Mouse (Mus musculus) gastrocnemius, postnatal 14 days (tissue): ENCODE measurements at regions not wholly inside any gene's neighbourhood (a gene's known extent, or its start where the extent isn't known, plus 50 kb on each side); places are given as distances from the start of the nearest gene placed in this dataset.

Source experiments
- DNase-seq: peaks from one replicate; pipeline ENCODE4 v3.0.0; 2021; ENCODE audit warnings: mixed read lengths
- intact Hi-C: fragments of 180-260 bp; cut with DNase I; formaldehyde crosslinking; loops from one replicate; pipeline ENCODE4 v1.15.1; 2025; ENCODE audit warnings: low total_unique reads

- intact Hi-C loops, result no loop called here
- no peak for DNase-seq
These were observed 354.2 kb upstream of the Col3a1 start for GRCm38 (mm10) chr1:44957125-44957524.

GRCm38 (mm10) chr1:44987171-44987570 is 324.2 kb upstream of the Col3a1 start:
- DNase-seq, result no peak
- intact Hi-C loops, result no loop called here

- no peak for DNase-seq
- intact Hi-C loops, result no loop called here
These were observed 290.8 kb upstream of the Col3a1 start for GRCm38 (mm10) chr1:45020516-45020915.

- intact Hi-C loops, result no loop called here
- DNase-seq, result peak; percentile 34
These were observed 290.1 kb upstream of the Col3a1 start for GRCm38 (mm10) chr1:45021234-45021633.

- intact Hi-C loops, result no loop called here
- peak; percentile 87 for DNase-seq
These were observed 289.0 kb upstream of the Col3a1 start for GRCm38 (mm10) chr1:45022146-45022841.

- intact Hi-C loops, result no loop called here
- no peak for DNase-seq
These were observed 288.0 kb upstream of the Col3a1 start for GRCm38 (mm10) chr1:45023336-45023735.

DNA sequence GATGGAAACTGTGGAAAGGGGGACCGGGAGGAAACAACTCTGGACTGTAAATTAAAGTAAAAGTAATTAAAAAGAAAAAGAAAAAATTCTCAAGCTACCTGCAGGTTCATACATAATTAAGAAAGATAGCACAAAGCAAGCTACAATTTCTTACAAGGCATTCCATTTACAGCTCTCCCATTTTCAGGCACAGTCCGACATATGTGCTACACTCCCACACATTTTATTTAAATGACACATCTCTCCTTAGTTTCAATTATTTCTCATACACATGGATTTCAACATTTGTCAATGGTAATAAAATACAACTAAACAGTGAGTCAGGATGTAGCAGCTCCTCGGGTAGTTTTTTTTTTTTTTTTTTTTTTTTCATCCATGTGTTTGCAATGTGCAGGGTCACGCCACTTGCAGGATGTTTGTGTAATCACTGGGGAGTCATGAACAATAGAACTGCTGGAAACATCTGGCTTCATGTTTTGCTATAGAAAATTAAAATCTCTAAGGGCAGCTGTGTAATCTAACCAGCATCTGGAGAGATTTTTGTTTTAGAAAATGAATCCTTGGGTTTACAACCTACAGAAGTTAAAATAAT is 279.8 kb upstream of the Col3a1 start:
- intact Hi-C loops, result no loop called here
- no peak for DNase-seq

- intact Hi-C loops, result no loop called here
- no peak for DNase-seq
These were observed 278.0 kb upstream of the Col3a1 start for GRCm38 (mm10) chr1:45033343-45033742.

GRCm38 (mm10) chr1:45041328-45041727 is 270.0 kb upstream of the Col3a1 start:
- intact Hi-C loops, result no loop called here
- no peak for DNase-seq

- intact Hi-C loops, result no loop called here
- DNase-seq, result no peak
These were observed 269.5 kb upstream of the Col3a1 start for GRCm38 (mm10) chr1:45041815-45042214.

DNA sequence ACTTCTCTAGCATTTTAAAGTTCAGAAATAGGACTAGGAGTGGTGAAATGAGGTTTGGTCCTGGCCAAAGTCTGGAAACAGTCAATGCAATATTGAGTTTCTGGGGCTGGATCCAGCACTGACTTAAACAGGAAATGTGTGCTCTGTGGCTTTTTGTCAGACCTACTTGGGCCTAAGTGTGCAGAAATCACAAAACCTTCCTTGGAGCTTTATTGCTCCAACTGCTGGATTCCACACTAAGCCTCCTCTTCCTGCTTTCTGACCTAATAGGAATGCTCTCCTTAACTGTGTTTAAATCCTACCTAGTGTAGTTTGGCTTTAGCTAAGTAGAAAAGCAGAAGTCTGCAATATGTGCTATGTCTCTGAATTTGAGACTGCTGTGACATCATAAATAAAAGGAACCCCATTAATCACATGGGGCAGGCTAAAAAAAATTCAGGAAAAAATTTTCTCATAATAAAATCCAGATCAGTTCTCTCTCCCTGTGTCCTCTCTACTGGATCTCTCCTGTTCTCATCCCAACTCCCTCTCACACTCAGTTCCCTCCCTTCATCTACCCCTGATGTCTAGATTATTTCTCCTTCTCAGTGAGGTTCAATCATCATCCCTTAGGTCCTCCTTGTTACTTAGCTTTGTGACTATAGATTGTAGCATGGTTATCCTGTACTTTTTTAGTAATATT is 268.0 kb upstream of the Col3a1 start:
- DNase-seq, result peak; percentile 9
- intact Hi-C loops, result no loop called here

DNA sequence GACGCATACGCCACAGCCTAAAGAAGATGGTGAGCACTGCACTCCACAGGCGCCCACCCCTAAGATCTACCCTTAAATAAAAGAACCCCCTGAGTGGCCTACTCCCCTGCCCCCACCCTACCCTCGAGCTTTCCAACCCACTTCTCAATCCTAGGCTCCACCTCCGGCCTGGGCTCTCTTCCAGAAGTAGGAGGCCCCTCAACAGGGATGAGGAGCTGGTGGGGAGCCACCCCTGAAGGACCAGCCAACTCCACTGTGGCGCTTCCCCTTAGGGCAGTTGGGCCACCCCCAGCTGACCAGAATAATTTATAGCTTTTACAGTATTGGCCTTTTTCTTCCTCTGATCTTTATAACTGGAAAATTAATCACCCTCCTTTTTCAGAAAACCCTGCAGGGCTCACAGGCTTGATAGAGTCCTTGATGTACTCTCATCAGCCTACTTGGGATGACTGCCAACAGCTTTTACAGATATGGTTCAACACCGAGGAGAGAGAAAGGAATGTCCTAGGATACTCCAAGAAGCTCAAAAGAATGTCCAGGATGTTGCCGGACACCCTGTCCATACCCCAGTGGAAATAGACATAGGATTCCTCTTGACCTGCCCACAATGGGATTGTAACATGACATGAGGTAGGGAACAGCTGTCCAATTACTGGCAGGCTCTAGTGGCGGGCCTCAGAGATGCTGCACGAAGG is 220.3 kb upstream of the Col3a1 start:
- DNase-seq, result peak; percentile 7

DNA sequence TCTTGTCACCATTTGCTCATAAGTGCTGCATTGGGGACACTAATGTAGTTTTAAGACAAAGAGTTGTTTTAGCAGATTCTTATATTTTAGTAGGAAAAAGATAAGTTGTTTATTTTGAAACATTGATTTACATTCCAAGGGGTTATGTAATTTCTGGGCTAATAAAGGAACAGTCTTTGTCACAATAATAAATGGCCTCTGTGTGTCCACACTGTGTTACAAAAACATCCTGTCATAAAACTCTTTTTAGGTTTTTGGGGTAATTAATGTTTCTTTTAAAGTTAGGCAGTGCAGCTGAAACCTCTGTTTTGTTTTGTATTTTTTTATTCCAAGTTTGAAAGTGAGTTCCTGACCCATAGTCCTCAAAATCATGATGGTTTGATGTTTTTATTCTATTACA is 210.4 kb upstream of the Col3a1 start:
- DNase-seq, result no peak
- intact Hi-C loops, result no loop called here

More for the DNA sequence above, 220.3 kb upstream of the Col3a1 start:
- intact Hi-C loops, result no loop called here

- no peak for DNase-seq
- intact Hi-C loops, result no loop called here
These were observed 194.8 kb upstream of the Col3a1 start for GRCm38 (mm10) chr1:45116409-45117144.

DNA sequence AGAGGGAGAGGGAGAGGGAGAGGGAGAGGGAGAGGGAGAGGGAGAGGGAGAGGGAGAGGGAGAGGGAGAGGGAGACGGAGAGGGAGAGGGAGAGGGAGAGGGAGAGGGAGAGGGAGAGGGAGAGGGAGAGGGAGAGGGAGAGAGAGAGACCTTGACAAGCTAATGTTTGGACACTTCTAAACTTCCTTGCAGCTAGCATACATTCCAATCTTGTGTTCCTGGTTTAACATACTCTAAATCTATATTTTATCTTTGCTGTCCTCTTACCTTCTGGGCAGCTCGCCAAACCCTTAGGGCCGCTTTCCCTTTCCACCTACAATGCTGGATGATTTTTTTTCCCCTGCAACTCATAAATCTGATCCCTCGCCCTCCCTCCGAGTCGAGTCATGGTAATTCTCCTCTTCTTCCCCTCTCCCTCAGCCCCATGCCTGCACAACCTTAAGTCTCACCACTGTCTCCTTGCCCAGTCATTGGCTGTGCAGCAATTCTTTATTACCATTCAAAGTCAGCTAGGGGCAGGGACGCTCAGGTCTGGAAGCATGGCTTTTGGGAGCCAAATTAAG is 176.1 kb upstream of the Col3a1 start:
- no peak for DNase-seq
- intact Hi-C loops, result no loop called here

- intact Hi-C loops, result no loop called here
- no peak for DNase-seq
These were observed 164.3 kb upstream of the Col3a1 start for GRCm38 (mm10) chr1:45147019-45147418.

DNA sequence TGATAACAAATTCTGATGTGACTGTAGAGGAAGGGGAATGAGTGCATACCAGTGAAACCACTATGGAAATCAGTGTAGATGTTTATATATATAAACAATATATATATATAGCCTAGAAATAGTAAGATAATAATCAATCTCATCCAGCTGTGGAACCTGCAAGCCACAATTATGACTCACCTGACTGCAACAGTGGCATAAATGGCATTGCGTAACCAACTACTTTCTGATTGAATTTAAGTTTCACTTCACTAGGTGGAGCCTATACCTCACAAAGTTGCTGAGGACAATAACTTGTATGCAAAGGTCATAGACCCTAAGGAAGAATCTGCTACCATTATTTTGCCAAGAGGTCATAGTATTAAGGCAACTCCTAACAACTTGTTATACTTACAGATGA is 129.7 kb upstream of the Col3a1 start:
- intact Hi-C loops, result no loop called here

GRCm38 (mm10) chr1:45185341-45185740 is 126.0 kb upstream of the Col3a1 start:
- no peak for DNase-seq
- intact Hi-C loops, result no loop called here

More for the DNA sequence above, 129.7 kb upstream of the Col3a1 start:
- no peak for DNase-seq

DNA sequence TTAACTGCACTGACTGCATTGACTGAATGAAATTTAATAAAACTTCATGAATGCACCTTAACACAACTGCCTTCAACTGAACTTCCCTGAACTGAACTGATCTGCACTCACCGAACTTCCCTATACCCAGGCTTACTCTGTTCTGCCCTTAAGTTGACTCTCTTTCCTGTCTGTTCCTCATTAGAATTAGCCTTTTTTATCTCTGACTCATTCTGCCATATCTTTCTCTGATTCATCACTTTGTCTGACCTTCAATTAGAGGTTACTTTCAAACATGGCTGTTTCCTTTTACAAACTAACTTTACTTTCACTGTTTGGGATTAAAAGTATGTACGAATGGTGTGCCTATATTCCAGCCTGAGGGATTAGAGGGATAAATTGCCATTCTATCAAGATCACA is 103.4 kb upstream of the Col3a1 start:
- no peak for DNase-seq
- intact Hi-C loops, result no loop called here
